Mouse (Mus musculus): Measurements from ENCODE around the gene Rsrp1. TPM values are rescaled to one million over a fixed set of nuclear protein-coding genes. Genes with fewer than 3 reads are reported as not detected.

Rsrp1 gene
- polyA plus RNA-seq, 1 experiment from 2014 or later, result 341 TPM

DNA sequence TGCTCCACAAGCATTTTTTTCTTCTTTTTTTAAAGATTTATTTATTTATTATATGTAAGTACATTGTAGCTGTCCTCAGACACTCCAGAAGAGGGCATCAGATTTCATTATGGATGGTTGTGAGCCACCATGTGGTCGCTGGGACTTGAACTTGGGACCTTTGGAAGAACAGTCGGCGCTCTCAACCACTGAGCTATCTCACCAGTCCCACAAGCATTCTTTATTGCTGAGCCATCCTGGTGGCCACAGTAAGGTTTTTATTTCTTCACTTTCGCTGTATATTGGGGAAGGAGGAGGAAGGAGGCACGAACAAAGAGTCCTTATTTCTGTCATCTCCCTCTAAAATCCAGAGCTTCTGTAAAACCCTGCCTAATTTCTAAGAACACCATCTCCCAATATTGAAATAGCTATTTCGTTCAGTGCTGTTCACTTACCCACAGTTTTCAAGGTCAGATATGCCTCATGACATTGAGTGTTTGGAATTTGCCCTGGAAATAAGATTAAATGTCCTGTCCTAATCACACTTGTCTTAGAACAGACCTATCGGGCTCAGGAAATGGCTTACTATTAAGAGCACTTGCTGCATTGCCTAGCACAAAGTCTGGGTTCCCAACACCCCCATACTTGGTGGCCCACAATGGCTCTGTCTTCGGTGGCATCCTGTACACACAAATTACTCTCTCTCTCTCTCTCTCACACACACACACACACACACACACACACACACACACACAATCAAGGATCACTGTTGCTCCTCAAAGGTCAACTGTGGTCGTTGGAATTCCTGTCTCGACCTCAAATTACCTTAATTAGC is 1.1 kb upstream of the Rsrp1 start:
- Histone ChIP-seq H3K9me3 (ENCODE audit: low read depth, low read length) (no peaks in the 10 kb centered on the region), H3K4me2 (peak overlapping the region; percentile 75), H3K27me3 (ENCODE audit: insufficient read depth, low read length) (no peaks in the 10 kb centered on the region), H3K4me1 (ENCODE audit: insufficient read depth) (peaks cover 10% of the 10 kb centered on the region), H3K9ac (peak overlapping the region; percentile 57), H3K36me3 (ENCODE audit: insufficient read depth) (peaks cover 29% of the 10 kb centered on the region), H3K27ac (ENCODE audit: low read depth) (peak overlapping the region; percentile 91), H3K4me3 (ENCODE audit: low read depth, low read length) (peak overlapping the region; percentile 99)
- peak; percentile 5; the same call in 1 of the 2 replicates for ATAC-seq (ENCODE audit: insufficient read depth)
- WGBS, result 58% methylated on average over 10 of the region's 10 CpGs
- TF ChIP-seq CTCF (IDR thresholded peaks at IDR 0.05; ENCODE audit: low read depth), result no peak
- DNase-seq, result no peak

GRCm38 (mm10) chr4:134922925-134923244 is 507 bp upstream of the Rsrp1 start:
- under 1% methylated on average over 13 of the region's 13 CpGs for WGBS
- Histone ChIP-seq H3K9ac (peak overlapping the region; percentile 57), H3K4me2 (peak overlapping the region; percentile 75), H3K9me3 (ENCODE audit: low read depth, low read length) (no peaks in the 10 kb centered on the region), H3K36me3 (ENCODE audit: insufficient read depth) (peaks cover 34% of the 10 kb centered on the region), H3K27ac (ENCODE audit: low read depth) (peak overlapping the region; percentile 91), H3K27me3 (ENCODE audit: insufficient read depth, low read length) (no peaks in the 10 kb centered on the region), H3K4me3 (ENCODE audit: low read depth, low read length) (peak overlapping the region; percentile 99), H3K4me1 (ENCODE audit: insufficient read depth) (peaks cover 10% of the 10 kb centered on the region)
- TF ChIP-seq CTCF (IDR thresholded peaks at IDR 0.05; ENCODE audit: low read depth), result no peak
- ATAC-seq (ENCODE audit: insufficient read depth) (peak; percentile 61), DNase-seq (peak; percentile 73)

DNA sequence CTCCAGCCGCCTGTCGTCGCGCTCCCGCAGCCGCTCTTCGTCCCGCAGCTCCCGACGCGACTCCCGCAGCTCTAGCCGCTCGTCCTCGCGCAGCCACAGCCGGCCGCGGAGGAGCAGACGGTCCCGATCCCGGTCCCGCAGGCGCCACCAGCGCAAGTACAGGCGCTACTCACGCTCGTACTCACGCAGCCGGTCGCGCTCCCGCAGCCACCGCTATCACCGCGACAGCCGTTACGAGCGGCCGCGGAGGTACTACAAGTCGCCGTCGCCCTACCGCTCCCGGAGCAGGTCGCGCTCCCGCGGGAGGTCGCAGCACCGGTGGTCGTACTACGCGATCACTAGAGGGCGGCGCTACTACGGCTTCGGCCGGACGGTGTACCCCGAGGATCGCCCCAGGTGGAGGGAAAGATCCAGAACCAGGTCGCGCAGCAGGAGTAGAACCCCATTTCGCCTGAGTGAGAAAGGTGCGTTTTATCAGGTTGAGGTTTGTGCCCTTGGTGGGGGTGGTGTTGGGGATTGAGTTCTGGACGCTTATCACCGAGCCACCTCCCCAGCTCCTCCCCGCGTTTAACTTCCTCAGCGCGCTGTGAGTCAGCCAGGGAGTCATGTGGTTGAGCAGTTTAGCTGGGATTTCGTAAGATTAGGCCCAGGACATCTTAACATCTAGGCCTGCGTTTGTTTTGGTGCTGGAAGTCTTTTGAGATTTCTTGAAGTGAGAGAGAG is 788 bp downstream of the Rsrp1 start:
- H3K36me3 ChIP-seq (ENCODE audit: insufficient read depth), result peaks cover 42% of the 10 kb centered on the region
- H3K9ac ChIP-seq, result peak overlapping the region; percentile 91
- ATAC-seq (ENCODE audit: insufficient read depth), result peak; percentile 51
- H3K4me1 ChIP-seq (ENCODE audit: insufficient read depth), result peaks cover 10% of the 10 kb centered on the region
- H3K9me3 ChIP-seq (ENCODE audit: low read depth, low read length), result no peaks in the 10 kb centered on the region
- peak overlapping the region; percentile 99 for H3K4me3 ChIP-seq (ENCODE audit: low read depth, low read length)
- H3K27ac ChIP-seq (ENCODE audit: low read depth), result peak overlapping the region; percentile 84
- peak; percentile 27 for TF ChIP-seq CTCF (IDR thresholded peaks at IDR 0.05; ENCODE audit: low read depth)
- H3K4me2 ChIP-seq, result peak overlapping the region; percentile 75
- WGBS, result under 1% methylated on average over 75 of the region's 75 CpGs
- peak; percentile 75 for DNase-seq
- no peaks in the 10 kb centered on the region for H3K27me3 ChIP-seq (ENCODE audit: insufficient read depth, low read length)

DNA sequence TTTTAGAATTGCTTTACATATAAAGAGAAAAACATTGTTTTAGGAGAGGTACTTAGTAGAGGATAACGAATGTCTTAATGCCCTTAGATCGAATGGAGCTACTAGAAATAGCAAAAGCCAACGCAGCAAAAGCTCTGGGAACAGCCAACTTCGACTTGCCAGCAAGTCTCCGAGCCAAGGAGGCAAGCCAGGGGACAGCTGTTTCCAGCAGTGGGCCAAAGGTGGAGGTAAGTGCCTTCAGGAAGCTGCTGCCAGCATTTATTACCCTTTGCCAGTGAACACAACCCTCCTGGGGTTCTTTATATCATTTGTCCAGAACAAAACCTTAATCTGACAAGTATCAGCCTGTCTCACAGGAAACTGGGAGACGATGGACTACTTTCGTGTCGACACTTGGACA is 1.8 kb downstream of the Rsrp1 start:
- WGBS, result 66% methylated on average over 8 of the region's 8 CpGs
- peak overlapping the region; percentile 75 for H3K4me2 ChIP-seq
- DNase-seq, result no peak
- no peak overlapping the region for H3K27ac ChIP-seq (ENCODE audit: low read depth)
- no peak for TF ChIP-seq CTCF (IDR thresholded peaks at IDR 0.05; ENCODE audit: low read depth)
- H3K4me1 ChIP-seq (ENCODE audit: insufficient read depth), result peaks cover 10% of the 10 kb centered on the region
- peaks cover 42% of the 10 kb centered on the region for H3K36me3 ChIP-seq (ENCODE audit: insufficient read depth)
- no peak for ATAC-seq (ENCODE audit: insufficient read depth)
- peak overlapping the region; percentile 41 for H3K9ac ChIP-seq
- peak overlapping the region; percentile 99 for H3K4me3 ChIP-seq (ENCODE audit: low read depth, low read length)
- H3K27me3 ChIP-seq (ENCODE audit: insufficient read depth, low read length), result no peaks in the 10 kb centered on the region
- H3K9me3 ChIP-seq (ENCODE audit: low read depth, low read length), result no peaks in the 10 kb centered on the region

DNA sequence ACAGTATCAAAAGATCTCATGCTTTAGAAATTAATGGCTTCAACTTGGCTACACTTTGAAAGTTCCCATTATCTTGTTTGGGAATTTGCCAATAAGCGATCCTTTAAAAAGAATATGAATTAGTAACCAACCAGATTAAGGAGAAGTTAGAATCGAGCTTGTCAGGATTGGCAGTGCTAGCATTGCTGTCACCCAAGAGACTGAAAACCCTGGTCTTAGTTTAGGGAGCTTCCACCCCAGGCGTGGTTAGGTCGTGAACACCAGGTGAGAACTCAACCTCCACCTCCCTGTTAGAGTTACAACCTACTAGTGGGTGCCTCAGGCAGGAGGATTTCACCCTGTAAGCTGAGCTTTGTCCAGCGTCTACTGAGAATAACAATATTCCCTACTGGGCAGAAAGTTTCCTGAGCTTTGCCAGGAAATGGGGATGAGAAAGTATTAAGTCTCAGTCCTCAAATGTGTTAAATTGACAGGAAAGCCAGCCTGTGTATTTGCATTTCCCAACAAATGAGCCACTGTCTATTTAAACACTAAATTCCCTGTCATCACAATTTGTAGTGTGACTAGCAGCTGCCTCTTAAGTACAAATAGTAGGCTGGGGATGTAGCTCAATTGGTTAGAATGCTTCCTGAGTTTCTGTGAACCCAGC is 4.5 kb downstream of the Rsrp1 start:
- no peak for DNase-seq
- H3K4me2 ChIP-seq, result no peak overlapping the region
- no peak overlapping the region for H3K4me3 ChIP-seq (ENCODE audit: low read depth, low read length)

GRCm38 (mm10) chr4:134928464-134928836 is 5.1 kb downstream of the Rsrp1 start:
- TF ChIP-seq CTCF (IDR thresholded peaks at IDR 0.05; ENCODE audit: low read depth), result no peak

More for the DNA sequence above, 4.5 kb downstream of the Rsrp1 start:
- Histone ChIP-seq H3K27me3 (ENCODE audit: insufficient read depth, low read length) (no peaks in the 10 kb centered on the region), H3K27ac (ENCODE audit: low read depth) (no peak overlapping the region), H3K9ac (no peak overlapping the region), H3K9me3 (ENCODE audit: low read depth, low read length) (no peaks in the 10 kb centered on the region), H3K4me1 (ENCODE audit: insufficient read depth) (peaks cover 10% of the 10 kb centered on the region), H3K36me3 (ENCODE audit: insufficient read depth) (peaks cover 49% of the 10 kb centered on the region)
- no peak for TF ChIP-seq CTCF (IDR thresholded peaks at IDR 0.05; ENCODE audit: low read depth)
- 65% methylated on average over 5 of the region's 5 CpGs for whole genome bisulfite sequencing
- ATAC-seq (ENCODE audit: insufficient read depth), result no peak

DNA sequence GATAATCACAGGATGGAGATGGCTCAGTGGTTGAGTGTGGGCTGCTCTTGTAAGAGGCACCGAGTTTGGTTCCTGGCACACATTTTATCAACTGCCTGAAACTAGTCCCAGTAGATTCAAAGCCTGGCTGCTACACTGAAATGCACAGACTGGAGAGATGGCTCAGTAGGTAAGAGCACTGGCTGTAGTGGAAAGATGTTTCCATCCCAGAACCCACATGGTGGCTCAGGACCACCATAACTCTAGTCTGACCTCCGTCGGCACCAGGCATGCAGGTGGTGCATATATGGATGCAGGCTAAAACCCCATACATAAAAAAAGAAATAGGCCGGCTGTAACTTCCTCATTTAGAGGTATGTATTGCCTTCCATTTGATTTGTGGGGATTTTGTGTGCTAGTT is 6.1 kb downstream of the Rsrp1 start:
- Histone ChIP-seq H3K4me1 (ENCODE audit: insufficient read depth) (peaks cover 10% of the 10 kb centered on the region), H3K4me3 (ENCODE audit: low read depth, low read length) (no peak overlapping the region), H3K27ac (ENCODE audit: low read depth) (no peak overlapping the region), H3K36me3 (ENCODE audit: insufficient read depth) (peaks cover 61% of the 10 kb centered on the region), H3K9me3 (ENCODE audit: low read depth, low read length) (no peaks in the 10 kb centered on the region), H3K9ac (no peak overlapping the region), H3K27me3 (ENCODE audit: insufficient read depth, low read length) (no peaks in the 10 kb centered on the region), H3K4me2 (no peak overlapping the region)
- no peak for TF ChIP-seq CTCF (IDR thresholded peaks at IDR 0.05; ENCODE audit: low read depth)
- ATAC-seq (ENCODE audit: insufficient read depth) (no peak), DNase-seq (no peak)
- 79% methylated on average over 4 of the region's 4 CpGs for WGBS

More at GRCm38 (mm10) chr4:134928464-134928836, 5.1 kb downstream of the Rsrp1 start:
- Histone ChIP-seq H3K4me1 (ENCODE audit: insufficient read depth) (peaks cover 10% of the 10 kb centered on the region), H3K9me3 (ENCODE audit: low read depth, low read length) (no peaks in the 10 kb centered on the region), H3K36me3 (ENCODE audit: insufficient read depth) (peaks cover 53% of the 10 kb centered on the region), H3K9ac (no peak overlapping the region), H3K27ac (ENCODE audit: low read depth) (no peak overlapping the region), H3K4me2 (no peak overlapping the region), H3K27me3 (ENCODE audit: insufficient read depth, low read length) (no peaks in the 10 kb centered on the region), H3K4me3 (ENCODE audit: low read depth, low read length) (no peak overlapping the region)
- ATAC-seq (ENCODE audit: insufficient read depth) (no peak), DNase-seq (no peak)
- 73% methylated on average over 1 of the region's 1 CpGs for WGBS
